Mouse (Mus musculus) CH12.LX (cell line): ENCODE measurements at regions not wholly inside any gene's neighbourhood (a gene's known extent, or its start where the extent isn't known, plus 50 kb on each side); places are given as distances from the start of the nearest gene placed in this dataset.
"Not testable (repeated sequence)": the region's sequence is repeated elsewhere in the genome, so short reads cannot be mapped to it uniquely, and the experiment has no call there.

Experiments used
- DNase-seq: peaks from one replicate; pipeline ENCODE4 v3.0.0-alpha.2; 2013; ENCODE audit errors: extremely low read depth
- H3K27ac ChIP-seq: 2 replicates; pipeline ENCODE4 v1.5.1; 2012; ENCODE audit warnings: low read depth, mild to moderate bottlenecking, control low read depth, moderate library complexity; ENCODE audit not compliant: insufficient read depth
- H3K27me3 ChIP-seq: replicated peaks from 2 replicates; pipeline ENCODE3; 2012; ENCODE audit warnings: inconsistent platforms
- H3K36me3 ChIP-seq, 2 experiments: replicated peaks in 1 of 2; 2 replicates each; pipeline versions ENCODE3 to v1.6.1; 2012; ENCODE audit warnings: inconsistent platforms in 1 of 2, low read length in 1 of 2, mild to moderate bottlenecking in 1 of 2, mixed read lengths in 1 of 2, moderate library complexity in 1 of 2; ENCODE audit not compliant: control insufficient read depth in 1 of 2, insufficient read depth in 1 of 2
- H3K4me1 ChIP-seq, 2 experiments: 2 replicates each; pipeline ENCODE4 v1.6.1; 2012; ENCODE audit warnings: inconsistent platforms in 1 of 2, moderate library complexity in 1 of 2; ENCODE audit not compliant: insufficient read depth in 2 of 2, control insufficient read depth in 1 of 2
- H3K4me2 ChIP-seq: 2 replicates; pipeline ENCODE4 v1.6.1; 2012; ENCODE audit warnings: low read depth, mild to moderate bottlenecking, control low read depth; ENCODE audit not compliant: poor library complexity, insufficient read depth, severe bottlenecking
- H3K4me3 ChIP-seq, 3 experiments: fragments of 150-350 bp in 1 of 3; sonication (generic) in 1 of 3; replicated peaks in 1 of 3; 2 replicates each; pipeline versions ENCODE3 to v1.5.1; 2011 to 2012; ENCODE audit warnings: low read depth in 2 of 3, low read length in 2 of 3, mild to moderate bottlenecking in 2 of 3, moderate library complexity in 2 of 3, control low read depth in 1 of 3, improper control_type of control experiment in 1 of 3, inconsistent platforms in 1 of 3, mixed read lengths in 1 of 3; ENCODE audit not compliant: poor library complexity in 1 of 3
- H3K79me2 ChIP-seq: replicated peaks from 2 replicates; pipeline ENCODE4 v1.6.1; 2012; ENCODE audit warnings: mild to moderate bottlenecking, moderate library complexity; ENCODE audit not compliant: control insufficient read depth, poor library complexity, insufficient read depth, severe bottlenecking; ENCODE audit errors: extremely low read depth
- H3K9ac ChIP-seq: 2 replicates; pipeline ENCODE4 v1.6.1; 2012; ENCODE audit warnings: low read depth, mild to moderate bottlenecking, control low read depth, moderate library complexity; ENCODE audit not compliant: insufficient read depth
- H3K9me3 ChIP-seq: replicated peaks from 2 replicates; pipeline ENCODE3; 2012; ENCODE audit warnings: low read length, inconsistent platforms, mixed read lengths
- BHLHE40 ChIP-seq: IDR thresholded peaks from 2 replicates; pipeline ENCODE4 v1.6.1; 2011; ENCODE audit warnings: mild to moderate bottlenecking, low read depth, low read length, improper control_type of control experiment
- CHD1 ChIP-seq: IDR thresholded peaks from 2 replicates; pipeline ENCODE4 v1.6.1; 2012; ENCODE audit warnings: low read depth, low read length, improper control_type of control experiment, inconsistent platforms
- E2F4 ChIP-seq: IDR thresholded peaks from 2 replicates; pipeline ENCODE4 v1.6.1; 2011; ENCODE audit warnings: low read depth, low read length, improper control_type of control experiment; ENCODE audit not compliant: insufficient replicate concordance
- ELF1 ChIP-seq: IDR thresholded peaks from 2 replicates; pipeline ENCODE4 v1.6.1; 2014; ENCODE audit warnings: low read depth, mild to moderate bottlenecking, inconsistent platforms, low read length, improper control_type of control experiment
- GABPA ChIP-seq: IDR thresholded peaks from 2 replicates; pipeline ENCODE4 v1.6.1; 2012; ENCODE audit warnings: low read depth, low read length, improper control_type of control experiment, inconsistent platforms; ENCODE audit not compliant: insufficient replicate concordance
- HCFC1 ChIP-seq: IDR thresholded peaks from 2 replicates; pipeline ENCODE4 v1.6.1; 2012; ENCODE audit warnings: low read depth, mild to moderate bottlenecking, inconsistent platforms, low read length, improper control_type of control experiment
- JUN ChIP-seq: IDR thresholded peaks from 2 replicates; pipeline ENCODE4 v1.6.1; 2011; ENCODE audit warnings: low read depth, mild to moderate bottlenecking, low read length, improper control_type of control experiment, moderate library complexity; ENCODE audit not compliant: insufficient read depth
- KAT2A ChIP-seq: IDR thresholded peaks from 2 replicates; pipeline ENCODE4 v1.6.1; 2012; ENCODE audit warnings: low read length, improper control_type of control experiment, inconsistent platforms; ENCODE audit not compliant: insufficient replicate concordance
- MAFK ChIP-seq: IDR thresholded peaks from 2 replicates; pipeline ENCODE4 v1.6.1; 2011; ENCODE audit warnings: low read length, improper control_type of control experiment; ENCODE audit not compliant: insufficient replicate concordance
- MAZ ChIP-seq: IDR thresholded peaks from 2 replicates; pipeline ENCODE4 v1.6.1; 2012; ENCODE audit warnings: low read depth, mild to moderate bottlenecking, inconsistent platforms, low read length, improper control_type of control experiment, moderate library complexity
- MEF2A ChIP-seq: IDR thresholded peaks from 2 replicates; pipeline ENCODE4 v1.6.1; 2014; ENCODE audit warnings: low read depth, mild to moderate bottlenecking, inconsistent platforms, low read length, improper control_type of control experiment, borderline replicate concordance
- MXI1 ChIP-seq: IDR thresholded peaks from 2 replicates; pipeline ENCODE4 v1.6.1; 2011; ENCODE audit warnings: mild to moderate bottlenecking, low read depth, low read length, improper control_type of control experiment
- MYC ChIP-seq: IDR thresholded peaks from 2 replicates; pipeline ENCODE4 v1.6.1; 2011; ENCODE audit warnings: low read depth, mild to moderate bottlenecking, improper control_type of control experiment, low read length
- NELFE ChIP-seq: IDR thresholded peaks from 2 replicates; pipeline ENCODE4 v1.6.1; 2011; ENCODE audit warnings: low read depth, low read length, improper control_type of control experiment
- POLR2A ChIP-seq: IDR thresholded peaks from 2 replicates; pipeline ENCODE4 v1.6.1; 2011; ENCODE audit warnings: low read depth, mild to moderate bottlenecking, improper control_type of control experiment, low read length
- RAD21 ChIP-seq: IDR thresholded peaks from 2 replicates; pipeline ENCODE4 v1.6.1; 2011; ENCODE audit warnings: low read depth, mild to moderate bottlenecking, low read length, improper control_type of control experiment, moderate library complexity
- RCOR1 ChIP-seq: conservative IDR thresholded peaks from 2 replicates; pipeline ENCODE4 v1.6.1; 2012; ENCODE audit warnings: low read depth, mild to moderate bottlenecking, inconsistent platforms, low read length, improper control_type of control experiment
- SIN3A ChIP-seq: IDR thresholded peaks from 2 replicates; pipeline ENCODE4 v1.6.1; 2012; ENCODE audit warnings: low read length, improper control_type of control experiment, inconsistent platforms
- SMC3 ChIP-seq: IDR thresholded peaks from 2 replicates; pipeline ENCODE4 v1.6.1; 2011; ENCODE audit warnings: low read depth, low read length, improper control_type of control experiment
- TBP ChIP-seq: conservative IDR thresholded peaks from 2 replicates; pipeline ENCODE4 v1.6.1; 2011; ENCODE audit warnings: low read depth, low read length, improper control_type of control experiment
- TCF12 ChIP-seq: IDR thresholded peaks from 2 replicates; pipeline ENCODE4 v1.6.1; 2014; ENCODE audit warnings: low read depth, mild to moderate bottlenecking, inconsistent platforms, low read length, improper control_type of control experiment
- UBTF ChIP-seq: IDR thresholded peaks from 2 replicates; pipeline ENCODE4 v1.6.1; 2012; ENCODE audit warnings: low read depth, mild to moderate bottlenecking, inconsistent platforms, low read length, improper control_type of control experiment, moderate library complexity
- USF1 ChIP-seq: IDR thresholded peaks from 2 replicates; pipeline ENCODE4 v1.6.1; 2014; ENCODE audit warnings: low read depth, mild to moderate bottlenecking, inconsistent platforms, low read length, improper control_type of control experiment
- ZC3H11A ChIP-seq: IDR thresholded peaks from 2 replicates; pipeline ENCODE4 v1.6.1; 2012; ENCODE audit warnings: low read depth, mild to moderate bottlenecking, inconsistent platforms, low read length, improper control_type of control experiment
- ZMIZ1 ChIP-seq: IDR thresholded peaks from 2 replicates; pipeline ENCODE4 v1.6.1; 2012; ENCODE audit warnings: low read depth, mild to moderate bottlenecking, inconsistent platforms, low read length, improper control_type of control experiment
- ZNF384 ChIP-seq: IDR thresholded peaks from 2 replicates; pipeline ENCODE4 v1.6.1; 2012; ENCODE audit warnings: low read depth, low read length, improper control_type of control experiment, inconsistent platforms
- dilution Hi-C: fragments of 300-500 bp; cut with MboI; formaldehyde crosslinking; loops from 2 replicates; pipeline ENCODE4 v1.14.3; 2020; ENCODE audit warnings: low sequenced_read_pairs; ENCODE audit not compliant: extremely low pct_unique_long_range_greater_than_20kb, extremely low pct_ligation_motif_present
- in situ Hi-C: fragments of 300-500 bp; cut with MboI; formaldehyde crosslinking; loops from 3 replicates; pipeline ENCODE4 v1.14.3; 2019; ENCODE audit warnings: low sequenced_read_pairs, low pct_ligation_motif_present, low pct_unique_long_range_greater_than_20kb, mixed read lengths

DNA sequence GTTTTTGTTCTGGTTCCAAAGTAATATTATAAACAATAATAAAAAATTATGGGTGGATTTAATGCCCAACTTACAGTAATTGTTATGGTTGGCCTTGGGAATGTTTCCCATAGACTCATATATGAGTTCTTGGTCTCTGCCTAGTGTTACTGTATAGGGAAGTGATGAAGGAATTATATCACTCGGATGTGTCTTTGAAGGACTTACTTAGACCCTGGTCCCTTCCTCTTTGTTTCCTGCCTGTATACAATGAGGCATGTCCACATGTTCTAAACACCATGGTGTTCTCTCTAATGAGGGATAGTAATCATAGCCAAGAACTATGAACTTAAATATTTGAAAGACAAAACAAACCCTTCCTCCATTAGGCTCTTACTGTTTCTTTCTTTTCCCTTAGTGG is 77.8 kb upstream of the Gucy1a1 start:
- no peak for DNase-seq
- no peak for TF ChIP-seq UBTF
- TF ChIP-seq GABPA: no peak
- TF ChIP-seq ZC3H11A: no peak
- TF ChIP-seq MXI1: no peak
- TF ChIP-seq TCF12: no peak
- TF ChIP-seq MEF2A: no peak
- no peak for TF ChIP-seq TBP
- TF ChIP-seq HCFC1: no peak
- no peak for TF ChIP-seq KAT2A
- TF ChIP-seq NELFE: no peak
- no peak for TF ChIP-seq JUN
- no peak for TF ChIP-seq POLR2A
- no peak for TF ChIP-seq MAFK
- no peak for TF ChIP-seq MAZ
- no peak for TF ChIP-seq ELF1
- TF ChIP-seq MYC: no peak
- no peak for TF ChIP-seq BHLHE40
- no peak for TF ChIP-seq RAD21
- TF ChIP-seq SIN3A: no peak
- TF ChIP-seq ZMIZ1: no peak
- dilution Hi-C loops: no loop called here
- H3K4me3 ChIP-seq: no peak overlapping the region
- no peaks in the 10 kb centered on the region for H3K36me3 ChIP-seq
- in situ Hi-C loops: no loop called here
- H3K27ac ChIP-seq: no peak overlapping the region
- H3K9ac ChIP-seq: no peak overlapping the region
- no peak overlapping the region for H3K4me2 ChIP-seq
- H3K4me1 ChIP-seq: no peaks in the 10 kb centered on the region
- no peaks in the 10 kb centered on the region for H3K79me2 ChIP-seq
- H3K9me3 ChIP-seq: no peaks in the 10 kb centered on the region
- H3K27me3 ChIP-seq: no peaks in the 10 kb centered on the region

DNA sequence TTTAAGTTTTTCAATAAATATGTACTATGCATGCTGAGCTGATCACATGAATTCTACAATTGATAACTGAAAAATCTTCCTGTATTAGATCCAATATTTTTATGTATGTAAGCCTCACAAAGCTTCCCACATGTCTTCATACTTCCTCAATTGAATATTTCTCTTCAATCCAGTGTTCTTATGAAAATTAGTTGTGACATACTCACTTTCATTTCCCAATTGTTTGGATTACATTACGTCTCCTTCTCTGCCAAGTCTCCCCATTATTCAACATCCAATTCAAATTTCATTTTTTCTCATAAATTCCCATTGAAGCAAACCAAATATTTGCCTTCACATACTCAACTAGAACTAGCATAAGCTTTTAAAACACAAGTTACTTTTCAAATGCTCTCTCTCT is 76.3 kb upstream of the Gucy1a1 start:
- dilution Hi-C loops: no loop called here

DNA sequence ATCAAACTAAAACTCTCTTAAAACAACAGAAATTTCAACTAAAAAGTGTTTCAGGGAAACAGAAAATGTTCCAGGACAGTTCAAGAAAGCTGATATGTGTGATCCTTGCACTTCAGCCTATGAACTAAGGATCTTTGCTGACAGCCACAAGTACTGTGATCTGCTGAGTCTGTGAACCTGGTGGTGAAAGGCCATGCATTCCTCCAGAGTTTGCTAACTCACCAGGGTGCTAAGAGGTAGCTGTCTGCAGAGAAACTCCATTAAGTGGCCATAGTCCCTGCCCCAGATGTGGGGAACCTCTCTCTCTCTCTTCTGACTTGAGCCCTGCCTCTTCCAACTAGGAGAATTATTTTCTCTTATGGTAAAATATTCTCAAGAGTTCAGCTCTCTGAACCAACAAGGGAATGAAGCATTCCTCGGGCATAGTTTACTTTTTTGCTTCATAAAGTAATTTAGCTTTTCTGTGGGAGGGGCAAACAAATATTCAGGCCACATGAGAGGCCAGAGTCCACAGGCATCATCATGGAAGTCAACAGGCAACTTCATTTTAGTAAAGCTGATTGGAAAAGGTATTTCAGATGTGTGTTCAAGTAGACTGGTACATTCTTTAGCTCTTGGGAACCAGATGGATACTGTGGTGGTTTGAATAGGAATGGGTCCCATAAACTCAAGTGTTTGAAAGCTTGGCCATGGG is 73.8 kb upstream of the Gucy1a1 start:
- H3K4me3 ChIP-seq, DNase-seq, H3K27me3 ChIP-seq, dilution Hi-C loops, H3K9me3 ChIP-seq, H3K4me2 ChIP-seq, in situ Hi-C loops, H3K9ac ChIP-seq, H3K79me2 ChIP-seq, H3K4me1 ChIP-seq, H3K27ac ChIP-seq, H3K36me3 ChIP-seq: not testable (repeated sequence)

More for the DNA sequence above, 76.3 kb upstream of the Gucy1a1 start:
- no peak overlapping the region for H3K4me2 ChIP-seq
- no peaks in the 10 kb centered on the region for H3K79me2 ChIP-seq
- DNase-seq: no peak
- in situ Hi-C loops: no loop called here
- TF ChIP-seq SMC3 (no peak), HCFC1 (no peak), RCOR1 (no peak), E2F4 (no peak), MAFK (no peak), JUN (no peak), GABPA (no peak), MAZ (no peak), USF1 (no peak), ZNF384 (no peak), TCF12 (no peak), UBTF (no peak), CHD1 (no peak)
- H3K9ac ChIP-seq: no peak overlapping the region
- no peak overlapping the region for H3K27ac ChIP-seq
- no peaks in the 10 kb centered on the region for H3K4me1 ChIP-seq
- no peaks in the 10 kb centered on the region for H3K27me3 ChIP-seq
- no peaks in the 10 kb centered on the region for H3K9me3 ChIP-seq
- H3K36me3 ChIP-seq: no peaks in the 10 kb centered on the region
- no peak overlapping the region for H3K4me3 ChIP-seq
